Mouse (Mus musculus): Measurements from ENCODE around the gene B3galt1.

GRCm38 (mm10) chr2:67977620-67978262 is 412.1 kb downstream of the B3galt1 start:
- no peak for TF ChIP-seq GATA1 (IDR thresholded peaks at IDR 0.05; ENCODE audit: borderline replicate concordance, low read length)
- TF ChIP-seq FLI1 (IDR thresholded peaks at IDR 0.05; ENCODE audit: low read length), result no peak
